Mouse (Mus musculus) skeletal muscle tissue, adult 2 months (tissue): ENCODE measurements around the gene Csrnp1.

ENCODE experiments used
- DNase-seq: peaks from one replicate; pipeline ENCODE4 v3.0.0-alpha.2; 2012; ENCODE audit warnings: low read depth, low spot score

Gene Csrnp1

GRCm38 (mm10) chr9:120002893-120003292, 18.4 kb upstream of the Csrnp1 start:
- no peak for DNase-seq

- DNase-seq, result peak; percentile 68
Measured at GRCm38 (mm10) chr9:120001945-120002725, 17.7 kb upstream of the Csrnp1 start.

- DNase-seq, result no peak
Measured at GRCm38 (mm10) chr9:120000761-120001160, 16.3 kb upstream of the Csrnp1 start.

- DNase-seq, result peak; percentile 50
Measured at GRCm38 (mm10) chr9:119999636-120000035, 15.2 kb upstream of the Csrnp1 start.

- no peak for DNase-seq
Measured at GRCm38 (mm10) chr9:119998776-119999175, 14.3 kb upstream of the Csrnp1 start.

GRCm38 (mm10) chr9:119996080-119996479, 11.6 kb upstream of the Csrnp1 start:
- DNase-seq, result no peak

GRCm38 (mm10) chr9:119994207-119994606, 9.7 kb upstream of the Csrnp1 start:
- DNase-seq, result no peak

GRCm38 (mm10) chr9:119993092-119993844, 8.8 kb upstream of the Csrnp1 start:
- DNase-seq, result no peak

GRCm38 (mm10) chr9:119991310-119991709, 6.9 kb upstream of the Csrnp1 start:
- no peak for DNase-seq

- DNase-seq, result no peak
Measured at GRCm38 (mm10) chr9:119988304-119988703, 3.8 kb upstream of the Csrnp1 start.

GRCm38 (mm10) chr9:119985881-119986574, 1.6 kb upstream of the Csrnp1 start:
- DNase-seq, result no peak

- peak; percentile 83 for DNase-seq
Measured at GRCm38 (mm10) chr9:119983585-119984535, 598 bp downstream of the Csrnp1 start.

- no peak for DNase-seq
Measured at GRCm38 (mm10) chr9:119982956-119983551, 1.4 kb downstream of the Csrnp1 start.

GRCm38 (mm10) chr9:119982241-119982811, 2.1 kb downstream of the Csrnp1 start:
- DNase-seq, result peak; percentile 58

GRCm38 (mm10) chr9:119981183-119982179, 3.0 kb downstream of the Csrnp1 start:
- peak; percentile 58 for DNase-seq

GRCm38 (mm10) chr9:119980770-119981182, 3.7 kb downstream of the Csrnp1 start:
- DNase-seq, result no peak

GRCm38 (mm10) chr9:119979749-119980148, 4.7 kb downstream of the Csrnp1 start:
- DNase-seq, result no peak

GRCm38 (mm10) chr9:119978811-119979441, 5.5 kb downstream of the Csrnp1 start:
- DNase-seq, result no peak
